Mouse (Mus musculus): ENCODE data around the gene Ttc7b. TPM values are rescaled to one million over a fixed set of nuclear protein-coding genes. Genes with fewer than 3 reads are reported as not detected.

Ttc7b gene
- total and polyA plus RNA-seq, 3 experiments: 71.6 to 84.4 (median 82.0) TPM

DNA sequence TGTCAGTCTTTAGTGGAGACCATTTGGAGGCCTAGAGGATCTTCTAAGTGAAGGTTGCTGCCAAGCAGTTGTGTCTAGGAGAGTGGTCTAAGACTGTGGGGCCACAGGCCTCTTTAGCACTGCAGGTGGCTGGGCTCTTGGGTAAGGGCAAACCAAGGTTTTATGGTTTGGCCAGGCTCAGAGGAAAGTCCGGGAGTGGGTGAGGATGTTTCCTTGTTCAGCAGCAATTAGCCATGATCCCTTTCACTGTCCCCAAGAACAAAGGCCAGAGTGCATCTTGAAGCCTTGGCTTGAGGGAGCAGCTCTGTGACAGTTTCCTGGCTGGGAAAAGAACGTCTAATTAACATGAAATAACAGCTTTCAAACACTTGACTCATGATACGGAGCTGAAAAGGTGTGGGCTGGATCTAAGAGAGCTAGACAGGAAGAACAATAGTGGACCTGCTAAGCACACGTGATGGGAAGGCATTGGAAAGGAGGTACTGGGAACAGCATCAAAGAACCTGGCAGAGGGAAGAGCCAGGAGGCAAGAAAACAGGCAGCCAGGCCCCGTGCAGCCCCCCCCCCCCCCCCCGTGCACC, 162.5 kb downstream of the Ttc7b start:
- intact Hi-C loops (cut with DNase I): no loop called here
- TF ChIP-seq EP300 (IDR thresholded peaks at IDR 0.05; ENCODE audit: insufficient read depth, low read depth, low read length) (no peak), CTCF (IDR thresholded peaks at IDR 0.05) (no peak), POLR2A (IDR thresholded peaks at IDR 0.05; ENCODE audit: insufficient read depth, low read depth, low read length) (no peak)
- 59% methylated on average over 6 of the region's 6 CpGs for WGBS
- H3K4me3 ChIP-seq: no peak overlapping the region
- H3K27me3 ChIP-seq (ENCODE audit: control insufficient read depth, insufficient read depth, low read length): no peaks in the 10 kb centered on the region
- peaks cover 5% of the 10 kb centered on the region for H3K4me1 ChIP-seq (ENCODE audit: control insufficient read depth, insufficient read depth, low read length)
- H3K9ac ChIP-seq (ENCODE audit: low read depth, low read length): no peak overlapping the region
- H3K79me2 ChIP-seq (replicated peaks; ENCODE audit: control insufficient read depth, insufficient read depth, low read length): no peaks in the 10 kb centered on the region
- H3K27ac ChIP-seq: no peak overlapping the region
- peaks cover 5% of the 10 kb centered on the region; the same call in 1 of the 2 replicates for H3K36me3 ChIP-seq (ENCODE audit: control insufficient read depth, insufficient read depth, low read length)
- DNase-seq: no peak

DNA sequence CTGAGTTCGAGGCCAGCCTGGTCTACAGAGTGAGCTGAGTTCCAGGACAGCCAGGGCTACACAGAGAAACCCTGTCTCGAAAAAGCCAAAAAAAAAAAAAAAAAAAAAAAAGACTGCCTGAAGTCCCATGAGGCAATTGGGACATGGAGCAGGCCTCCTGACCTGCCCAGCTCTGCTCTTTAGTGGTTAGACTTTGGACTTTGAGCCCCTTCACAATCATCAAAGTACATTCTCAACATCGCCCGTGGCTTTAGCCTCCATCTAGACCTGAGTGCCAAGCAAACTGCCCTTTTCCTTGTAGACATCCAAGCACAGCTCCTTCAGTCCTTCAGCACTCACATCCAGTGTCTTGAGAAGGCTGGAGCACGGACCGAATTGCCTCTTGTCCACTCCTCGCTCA, 164.2 kb downstream of the Ttc7b start:
- Histone ChIP-seq H3K9ac (ENCODE audit: low read depth, low read length) (no peak overlapping the region), H3K36me3 (ENCODE audit: control insufficient read depth, insufficient read depth, low read length) (no peaks in the 10 kb centered on the region), H3K27me3 (ENCODE audit: control insufficient read depth, insufficient read depth, low read length) (no peaks in the 10 kb centered on the region), H3K27ac (no peak overlapping the region), H3K4me3 (no peak overlapping the region), H3K79me2 (replicated peaks; ENCODE audit: control insufficient read depth, insufficient read depth, low read length) (no peaks in the 10 kb centered on the region), H3K4me1 (ENCODE audit: control insufficient read depth, insufficient read depth, low read length) (no peaks in the 10 kb centered on the region)
- intact Hi-C loops (cut with DNase I): no loop called here
- no peak for DNase-seq
- TF ChIP-seq CTCF (IDR thresholded peaks at IDR 0.05) (no peak), EP300 (IDR thresholded peaks at IDR 0.05; ENCODE audit: insufficient read depth, low read depth, low read length) (no peak), POLR2A (IDR thresholded peaks at IDR 0.05; ENCODE audit: insufficient read depth, low read depth, low read length) (no peak)
- WGBS: 90% methylated on average over 7 of the region's 7 CpGs

DNA sequence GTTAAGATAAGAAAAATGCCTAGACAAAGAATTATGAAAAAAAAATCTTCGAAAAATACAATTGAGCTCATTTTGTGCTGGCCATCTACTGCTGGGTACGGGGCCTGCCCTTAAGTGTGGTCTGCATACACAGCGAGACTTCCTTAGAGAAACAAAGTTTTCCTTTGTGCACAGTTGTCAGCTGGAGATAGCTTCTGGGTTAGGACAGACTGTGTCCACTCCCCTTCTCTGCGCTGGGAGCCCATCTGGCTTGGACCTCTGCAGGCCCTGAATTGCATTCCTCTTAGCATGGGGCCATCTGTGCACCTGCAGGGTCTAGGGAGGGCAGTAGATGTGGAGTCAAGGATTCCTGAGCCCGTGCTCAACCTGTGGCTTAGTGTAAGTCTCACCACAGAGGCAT, 165.1 kb downstream of the Ttc7b start:
- Histone ChIP-seq H3K79me2 (replicated peaks; ENCODE audit: control insufficient read depth, insufficient read depth, low read length) (no peaks in the 10 kb centered on the region), H3K4me3 (no peak overlapping the region), H3K9ac (ENCODE audit: low read depth, low read length) (no peak overlapping the region), H3K27ac (no peak overlapping the region), H3K36me3 (ENCODE audit: control insufficient read depth, insufficient read depth, low read length) (no peaks in the 10 kb centered on the region; the same call in 1 of the 2 replicates), H3K4me1 (ENCODE audit: control insufficient read depth, insufficient read depth, low read length) (no peaks in the 10 kb centered on the region), H3K27me3 (ENCODE audit: control insufficient read depth, insufficient read depth, low read length) (no peaks in the 10 kb centered on the region)
- TF ChIP-seq EP300 (IDR thresholded peaks at IDR 0.05; ENCODE audit: insufficient read depth, low read depth, low read length) (no peak), POLR2A (IDR thresholded peaks at IDR 0.05; ENCODE audit: insufficient read depth, low read depth, low read length) (no peak), CTCF (IDR thresholded peaks at IDR 0.05) (no peak)
- DNase-seq: no peak
- intact Hi-C loops (cut with DNase I): no loop called here
- WGBS: 69% methylated on average over 5 of the region's 5 CpGs

DNA sequence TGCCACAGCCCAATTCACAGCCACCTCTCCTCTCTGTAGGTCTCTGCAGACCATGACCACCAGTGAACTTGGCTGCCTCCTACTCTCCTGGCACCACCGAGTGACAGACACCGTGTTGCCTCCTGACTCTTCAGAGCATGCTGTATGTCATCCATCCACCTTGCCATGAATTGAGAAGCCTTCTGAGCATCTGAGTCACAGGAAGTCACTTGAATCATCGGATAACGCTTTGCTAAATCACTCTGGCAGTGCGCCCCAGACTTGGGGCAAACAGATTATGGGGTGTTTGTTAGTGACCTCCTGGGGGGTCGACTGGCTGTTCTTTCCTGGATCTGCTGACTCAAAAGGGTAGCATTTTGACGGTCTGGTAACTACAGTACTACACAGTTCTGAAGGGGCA, 166.7 kb downstream of the Ttc7b start:
- H3K27me3 ChIP-seq (ENCODE audit: control insufficient read depth, insufficient read depth, low read length): no peaks in the 10 kb centered on the region
- H3K4me3 ChIP-seq: no peak overlapping the region
- no peak for DNase-seq
- WGBS: 42% methylated on average over 7 of the region's 7 CpGs
- no peak for TF ChIP-seq POLR2A (IDR thresholded peaks at IDR 0.05; ENCODE audit: insufficient read depth, low read depth, low read length)
- H3K9ac ChIP-seq (ENCODE audit: low read depth, low read length): no peak overlapping the region
- H3K36me3 ChIP-seq (ENCODE audit: control insufficient read depth, insufficient read depth, low read length): peaks cover 5% of the 10 kb centered on the region; the same call in 1 of the 2 replicates
- H3K4me1 ChIP-seq (ENCODE audit: control insufficient read depth, insufficient read depth, low read length): peaks cover 3% of the 10 kb centered on the region
- no peaks in the 10 kb centered on the region for H3K79me2 ChIP-seq (replicated peaks; ENCODE audit: control insufficient read depth, insufficient read depth, low read length)
- no peak overlapping the region for H3K27ac ChIP-seq
- intact Hi-C loops (cut with DNase I): no loop called here

DNA sequence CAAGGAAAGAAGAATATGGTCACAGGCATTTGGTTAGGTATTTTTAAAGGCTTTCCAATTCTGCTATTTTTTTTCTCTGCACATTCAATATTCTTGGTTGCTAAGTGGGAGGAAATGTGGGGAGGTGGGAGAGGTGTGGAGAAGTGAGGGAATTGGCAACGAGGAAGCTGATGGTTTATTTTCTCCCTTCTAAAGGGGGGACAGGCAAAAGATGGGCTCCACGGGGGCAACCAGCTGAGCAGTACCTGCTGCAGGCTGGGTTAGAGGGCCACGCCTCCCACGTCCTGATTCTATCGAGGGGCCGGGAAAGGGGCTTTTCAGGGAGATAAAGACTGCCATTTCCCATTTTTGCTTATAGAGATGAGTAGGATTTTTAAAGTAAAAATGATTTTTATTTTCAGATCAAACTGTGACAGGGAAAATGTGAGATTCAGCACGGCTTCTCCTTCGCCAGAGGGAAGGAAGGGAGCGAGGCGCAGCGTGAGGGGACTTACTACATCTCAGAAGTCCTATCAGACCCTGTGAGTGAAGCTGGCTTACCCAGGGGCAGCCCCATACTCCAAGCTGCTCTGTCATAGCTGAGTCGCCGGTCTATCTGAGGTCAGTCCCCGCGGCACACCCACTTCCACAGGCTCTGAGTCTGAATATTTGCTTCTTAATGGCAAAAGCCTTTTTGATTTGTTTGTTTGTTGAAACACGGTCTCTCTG, 167.4 kb downstream of the Ttc7b start:
- no peaks in the 10 kb centered on the region for H3K79me2 ChIP-seq (replicated peaks; ENCODE audit: control insufficient read depth, insufficient read depth, low read length)
- H3K27me3 ChIP-seq (ENCODE audit: control insufficient read depth, insufficient read depth, low read length): no peaks in the 10 kb centered on the region
- H3K4me3 ChIP-seq: no peak overlapping the region
- H3K27ac ChIP-seq: no peak overlapping the region
- intact Hi-C loops (cut with DNase I): no loop called here
- H3K36me3 ChIP-seq (ENCODE audit: control insufficient read depth, insufficient read depth, low read length): peaks cover 5% of the 10 kb centered on the region; the same call in 1 of the 2 replicates
- no peak overlapping the region for H3K9ac ChIP-seq (ENCODE audit: low read depth, low read length)
- TF ChIP-seq CTCF (IDR thresholded peaks at IDR 0.05) (no peak), EP300 (IDR thresholded peaks at IDR 0.05; ENCODE audit: insufficient read depth, low read depth, low read length) (no peak), POLR2A (IDR thresholded peaks at IDR 0.05; ENCODE audit: insufficient read depth, low read depth, low read length) (no peak)
- no peak for DNase-seq
- peaks cover 4% of the 10 kb centered on the region for H3K4me1 ChIP-seq (ENCODE audit: control insufficient read depth, insufficient read depth, low read length)
- 86% methylated on average over 16 of the region's 16 CpGs for WGBS

DNA sequence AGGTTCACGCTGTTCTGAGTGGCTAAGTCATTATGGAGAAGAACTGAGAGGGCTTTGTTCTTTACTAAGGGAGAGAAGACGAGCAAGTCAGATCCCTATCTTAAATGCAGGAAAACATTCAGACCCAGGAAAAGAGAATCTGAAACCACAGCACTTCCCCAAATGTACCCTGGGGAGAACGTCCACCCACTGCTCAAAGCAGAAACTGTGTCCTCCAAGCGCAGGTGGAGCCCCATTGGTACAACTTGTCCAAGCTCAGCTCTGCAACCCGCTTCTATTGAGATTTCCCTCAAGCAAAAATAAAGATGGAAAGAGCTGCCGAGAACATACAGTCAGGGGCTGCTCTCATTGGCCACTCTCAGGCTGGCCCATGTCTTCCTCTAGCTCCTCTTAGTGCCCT, 168.5 kb downstream of the Ttc7b start:
- H3K27ac ChIP-seq: no peak overlapping the region
- intact Hi-C loops (cut with DNase I): no loop called here
- TF ChIP-seq POLR2A (IDR thresholded peaks at IDR 0.05; ENCODE audit: insufficient read depth, low read depth, low read length) (no peak), CTCF (IDR thresholded peaks at IDR 0.05) (no peak), EP300 (IDR thresholded peaks at IDR 0.05; ENCODE audit: insufficient read depth, low read depth, low read length) (no peak)
- no peak overlapping the region for H3K4me3 ChIP-seq
- WGBS: 82% methylated on average over 6 of the region's 6 CpGs
- DNase-seq: no peak
- H3K9ac ChIP-seq (ENCODE audit: low read depth, low read length): no peak overlapping the region
- H3K36me3 ChIP-seq (ENCODE audit: control insufficient read depth, insufficient read depth, low read length): peaks cover 5% of the 10 kb centered on the region; the same call in 1 of the 2 replicates
- H3K79me2 ChIP-seq (replicated peaks; ENCODE audit: control insufficient read depth, insufficient read depth, low read length): no peaks in the 10 kb centered on the region
- H3K4me1 ChIP-seq (ENCODE audit: control insufficient read depth, insufficient read depth, low read length): peaks cover 4% of the 10 kb centered on the region
- H3K27me3 ChIP-seq (ENCODE audit: control insufficient read depth, insufficient read depth, low read length): no peaks in the 10 kb centered on the region

Measured in heart, adult 2 months (tissue).